Mouse (Mus musculus): ENCODE results near the gene Ccdc105.

The Ccdc105 gene

DNA sequence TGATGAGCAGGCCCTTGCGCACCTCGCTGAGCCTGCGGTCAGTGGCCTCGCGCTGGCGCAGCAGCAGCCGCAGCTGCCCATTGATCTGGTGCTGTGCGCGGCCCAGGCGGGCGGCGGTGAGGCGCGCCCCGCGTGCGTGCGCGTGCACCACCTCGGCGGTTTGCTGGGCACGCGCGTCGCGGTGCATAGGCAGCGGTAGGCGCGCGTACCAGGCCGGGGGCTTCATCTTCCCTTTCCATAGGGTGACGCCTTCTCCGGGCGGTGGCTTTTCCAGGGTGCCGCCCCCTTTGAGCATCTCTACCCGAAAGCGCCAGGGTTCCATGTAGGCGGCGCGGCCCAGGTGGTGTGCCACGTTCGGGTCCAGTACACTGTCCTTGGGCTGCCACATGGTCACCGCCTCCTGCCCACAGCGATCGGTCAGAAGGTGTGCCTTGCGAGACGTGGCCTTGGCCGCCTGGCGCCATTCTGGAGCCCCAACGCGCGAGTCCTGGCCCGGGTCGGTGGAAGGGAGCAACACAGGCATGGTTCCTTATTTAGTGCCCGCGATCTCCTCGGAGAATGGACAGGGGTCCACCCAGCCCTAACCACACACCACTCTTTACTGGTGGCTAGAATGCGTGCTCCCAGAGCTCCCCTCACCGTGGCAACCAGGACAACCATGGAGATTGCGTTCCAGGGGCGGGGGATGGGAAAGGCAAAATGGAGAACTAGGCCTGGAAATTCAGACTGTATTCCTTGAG is at the start of gene Ccdc105:
Ccdc105 (minus strand) TSS at position 614 of the 740 bp plus-strand sequence.
- DNase-seq = peak; percentile 59

DNA sequence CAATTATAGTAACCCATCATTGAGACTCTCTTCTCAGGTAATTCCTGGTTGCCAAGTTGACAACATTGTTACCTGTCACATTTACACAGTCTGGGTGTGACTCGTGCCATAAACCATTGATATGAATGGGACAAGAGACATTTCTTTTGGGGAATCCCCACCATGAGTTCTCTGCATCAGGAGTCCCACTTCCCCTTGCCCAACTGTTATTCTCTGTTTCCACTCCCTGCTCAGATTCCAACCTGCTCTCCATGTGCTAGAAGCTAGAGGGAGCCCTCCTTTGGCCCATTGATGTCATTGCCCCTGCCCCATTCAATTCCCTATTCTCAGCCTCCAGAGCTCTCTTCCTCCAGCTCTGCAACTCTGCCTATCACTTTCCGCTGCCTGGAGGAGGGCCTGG is 48.6 kb upstream of the Ccdc105 start:
- DNase-seq = no peak

DNA sequence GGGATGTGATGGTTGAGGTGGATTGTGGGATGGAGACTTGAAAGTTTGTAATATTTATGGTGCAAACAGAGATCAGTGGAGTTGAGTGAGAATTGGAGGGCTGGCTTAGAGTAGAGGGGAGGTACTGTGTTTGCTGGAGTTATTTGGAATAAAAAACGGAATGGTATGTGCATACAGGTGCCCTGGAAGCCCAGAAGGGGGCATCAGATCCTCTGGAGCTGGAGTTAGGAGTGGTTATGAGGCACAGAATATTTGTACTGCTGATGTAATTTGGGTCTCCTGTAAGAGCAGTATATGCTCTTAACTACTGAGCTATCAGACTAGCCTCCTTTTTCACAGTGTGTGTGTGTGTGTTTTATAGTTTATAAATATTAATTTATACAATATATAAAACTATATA is 37.7 kb upstream of the Ccdc105 start:
- DNase-seq = no peak

DNA sequence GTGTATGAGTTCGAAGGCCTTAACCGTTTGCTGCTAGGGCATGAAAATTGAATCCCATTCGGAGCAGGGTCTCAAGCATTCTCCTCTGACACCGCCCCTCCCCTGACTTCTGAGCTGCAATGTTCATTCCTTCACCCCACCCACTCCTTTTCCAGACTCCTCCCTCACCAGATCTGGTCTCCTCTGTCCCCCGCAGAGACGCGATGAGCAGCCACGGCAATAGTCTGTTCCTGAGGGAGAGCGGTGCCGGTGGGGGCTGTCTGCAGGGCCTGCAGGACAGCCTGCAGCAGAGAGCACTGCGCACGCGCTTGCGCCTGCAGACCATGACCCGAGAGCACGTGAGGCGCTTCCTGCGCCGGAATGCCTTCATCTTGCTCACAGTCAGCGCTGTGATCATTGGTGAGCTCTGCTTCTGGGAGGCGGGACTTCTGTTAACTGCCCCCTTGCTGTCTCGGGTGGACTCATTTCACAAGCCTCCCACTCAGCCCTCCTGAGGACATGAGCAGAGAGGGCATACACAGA is 34.8 kb upstream of the Ccdc105 start:
- DNase-seq = peak; percentile 80

DNA sequence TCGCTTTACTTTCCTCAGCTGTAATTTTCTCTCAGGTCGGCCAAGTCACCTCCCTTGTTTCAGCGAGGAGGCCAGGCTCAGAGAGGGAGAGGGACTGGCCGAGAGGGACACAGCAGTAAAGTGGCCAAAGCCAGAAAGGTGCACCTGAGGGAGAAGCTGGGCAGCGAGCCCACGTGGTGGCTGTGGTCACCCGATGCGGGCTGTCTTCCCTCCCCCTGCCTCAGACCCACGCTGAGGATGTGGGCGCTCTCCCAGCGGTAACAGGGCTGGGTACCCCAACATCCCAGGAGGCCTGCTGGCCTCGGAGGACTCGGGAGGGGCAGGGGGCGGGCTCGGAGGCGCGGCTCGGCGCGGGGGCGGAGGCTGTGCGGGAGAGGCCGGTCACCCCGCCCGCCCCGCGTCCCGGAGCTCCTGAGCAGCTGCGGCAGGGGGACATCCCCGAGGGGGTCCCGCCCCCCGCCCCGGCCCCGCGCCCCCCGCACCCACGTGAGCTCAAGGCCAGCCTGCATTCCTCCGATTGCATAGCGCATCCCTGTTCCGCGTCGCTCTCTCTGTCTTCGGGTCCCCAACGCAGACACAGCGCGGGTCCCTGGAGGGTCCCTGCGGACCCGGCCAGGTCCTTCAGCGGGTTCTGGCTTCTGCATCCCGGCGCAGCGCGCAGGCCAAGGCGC is 27.3 kb upstream of the Ccdc105 start, which contains the start of gene Slc1a6:
Slc1a6 (plus strand) TSS at position 516 of the 671 bp plus-strand sequence.
- DNase-seq = peak; percentile 47

DNA sequence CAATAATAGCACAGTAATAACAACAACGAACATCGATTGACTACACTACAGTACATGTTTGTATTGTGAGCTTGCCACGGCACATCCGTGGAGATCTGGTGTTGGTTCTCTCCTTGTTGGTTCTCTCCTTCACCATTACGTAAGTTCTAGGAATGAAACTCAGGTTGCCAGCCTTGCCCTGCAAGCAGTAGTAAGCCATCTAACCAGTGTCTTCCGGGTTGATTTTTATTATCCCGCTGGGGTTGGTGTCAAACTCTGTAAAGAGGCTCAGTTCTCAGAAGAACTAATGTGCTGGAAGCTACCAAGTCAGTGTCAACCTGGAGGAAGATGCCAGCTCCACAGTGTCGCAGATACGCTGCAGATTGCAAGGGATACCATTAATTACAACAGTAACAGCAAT is 26.7 kb upstream of the Ccdc105 start:
- no peak for DNase-seq

DNA sequence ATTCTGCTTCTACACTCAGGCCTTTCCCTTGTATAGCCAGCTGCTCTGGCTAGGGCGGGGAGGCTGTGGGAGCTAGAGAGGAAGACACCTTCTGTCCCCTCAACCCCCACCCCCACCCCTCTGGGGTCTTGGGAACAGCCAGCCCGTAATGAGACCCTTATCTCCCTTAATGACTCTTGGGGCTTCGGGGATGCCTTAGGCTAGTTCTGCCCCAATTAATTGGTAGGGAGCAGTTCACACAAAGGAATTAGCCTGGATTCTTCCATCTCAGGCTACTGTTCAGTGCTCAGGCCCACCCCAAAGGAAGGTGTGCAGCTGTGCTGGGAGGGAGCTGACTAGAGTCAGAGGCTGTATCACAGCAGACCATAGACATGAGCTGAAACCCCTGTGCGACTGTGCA is 23.0 kb upstream of the Ccdc105 start:
- DNase-seq = no peak

DNA sequence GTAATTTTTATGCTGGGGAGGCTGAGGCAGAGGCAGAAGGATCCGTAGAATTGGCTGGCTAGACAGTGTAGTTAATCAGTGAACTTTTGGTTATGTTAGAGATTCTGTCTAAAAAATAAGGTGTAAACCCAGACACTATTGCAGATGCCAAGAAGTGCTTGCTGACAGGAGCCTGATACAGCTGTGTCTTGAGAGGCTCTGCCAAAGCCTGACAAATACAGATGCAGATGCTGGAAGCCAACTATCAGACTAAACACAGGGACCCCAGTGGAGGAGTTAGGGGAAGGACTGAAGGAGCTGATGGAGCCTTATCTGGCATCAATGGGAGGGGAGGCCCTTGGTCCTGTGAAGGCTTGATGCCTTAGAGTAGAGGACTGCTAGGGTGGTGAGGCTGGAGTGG is 12.7 kb upstream of the Ccdc105 start:
- no peak for DNase-seq

DNA sequence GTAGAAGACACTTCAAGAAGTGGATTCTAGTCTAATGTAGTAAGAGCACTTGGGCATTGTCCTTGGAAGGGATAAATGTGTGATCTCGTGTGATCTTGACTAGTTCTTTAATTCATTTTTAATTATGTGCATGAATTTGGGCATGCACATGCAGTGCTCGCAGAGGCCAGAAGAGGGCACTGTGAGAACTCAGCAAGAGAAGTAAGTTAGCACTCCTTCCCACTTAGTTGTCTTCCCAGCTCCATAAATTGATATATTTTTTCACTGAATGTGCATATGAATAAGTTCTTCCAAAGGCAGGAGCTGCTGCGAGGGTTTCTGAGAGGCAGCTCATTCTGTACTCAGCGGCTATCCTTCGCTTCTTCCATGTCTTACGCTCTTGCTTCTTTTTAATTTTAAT is 3.2 kb upstream of the Ccdc105 start:
- peak; percentile 87 for DNase-seq

DNA sequence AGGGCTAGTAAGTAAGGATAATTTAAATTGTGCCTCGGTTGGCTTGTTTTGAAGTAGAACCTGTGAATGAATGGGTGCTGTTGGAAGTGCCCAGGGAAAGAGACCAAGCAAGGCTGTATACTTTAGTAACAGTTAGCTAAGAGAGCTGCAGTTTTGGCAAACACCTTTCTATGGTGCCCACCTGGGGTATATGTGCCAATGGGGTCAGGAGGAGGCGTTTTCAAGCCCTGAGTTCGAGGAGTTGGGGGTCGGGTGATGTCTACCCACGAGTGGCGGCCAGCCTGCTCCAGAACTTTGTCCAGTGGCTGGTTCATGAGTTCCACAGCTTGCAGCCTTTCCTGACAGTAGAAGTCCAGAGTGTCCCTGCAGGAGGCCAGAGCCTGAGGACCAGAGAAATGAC is 3.9 kb downstream of the Ccdc105 start:
- no peak for DNase-seq

DNA sequence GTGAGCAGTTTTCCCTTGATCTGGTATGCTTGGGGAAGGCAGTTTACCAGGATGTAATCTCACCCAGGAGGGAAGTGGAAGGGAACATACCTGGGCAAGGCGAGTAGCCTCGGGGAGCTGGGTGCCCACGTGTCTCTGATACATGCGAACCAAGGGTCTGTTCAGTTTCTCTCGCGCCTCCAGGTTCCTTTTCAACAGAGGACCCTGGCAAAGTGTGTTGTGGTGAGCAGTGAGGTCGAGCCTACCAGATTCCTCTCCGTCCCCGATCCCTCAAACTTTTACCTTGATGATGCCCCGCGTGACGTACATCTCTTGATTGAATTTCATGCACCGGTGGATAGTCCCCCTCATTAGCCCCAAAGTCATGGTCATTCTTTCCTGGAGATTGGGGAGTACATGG is 4.7 kb downstream of the Ccdc105 start:
- DNase-seq = no peak

DNA sequence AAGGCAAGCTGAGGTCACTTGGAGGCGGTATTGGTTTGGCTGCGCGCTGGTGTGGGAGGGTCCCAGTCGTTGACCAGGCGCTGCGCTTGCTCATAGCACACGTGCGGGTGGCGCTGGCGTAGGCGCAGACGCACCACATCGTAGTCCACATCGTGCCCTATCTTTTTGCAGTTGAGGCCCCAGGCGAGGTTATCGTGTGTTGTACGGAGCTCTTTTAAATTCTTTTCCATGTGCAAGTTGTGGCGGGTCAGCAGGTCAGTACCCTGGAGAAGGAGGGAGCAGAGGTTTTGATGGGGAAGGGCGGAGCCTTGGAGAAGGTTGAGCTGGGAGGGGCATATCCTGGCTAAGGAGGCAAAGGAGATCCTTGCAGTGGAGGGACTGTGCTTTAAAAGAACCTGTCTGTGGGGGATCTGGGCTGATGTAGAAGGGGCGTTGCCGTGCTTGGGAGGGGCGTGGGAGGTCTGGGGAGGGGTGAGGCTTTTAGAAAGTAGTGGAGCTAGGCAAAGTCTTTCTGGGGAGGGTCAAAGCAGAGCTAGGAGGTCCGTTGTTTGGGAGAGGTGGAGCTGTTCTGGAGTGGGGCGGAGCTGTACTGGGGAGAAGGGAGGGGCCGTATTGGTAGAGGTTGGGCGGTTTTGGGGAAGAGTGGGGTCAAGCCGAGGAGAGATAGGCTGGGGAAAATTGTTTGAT is 5.7 kb downstream of the Ccdc105 start:
- peak; percentile 14 for DNase-seq

DNA sequence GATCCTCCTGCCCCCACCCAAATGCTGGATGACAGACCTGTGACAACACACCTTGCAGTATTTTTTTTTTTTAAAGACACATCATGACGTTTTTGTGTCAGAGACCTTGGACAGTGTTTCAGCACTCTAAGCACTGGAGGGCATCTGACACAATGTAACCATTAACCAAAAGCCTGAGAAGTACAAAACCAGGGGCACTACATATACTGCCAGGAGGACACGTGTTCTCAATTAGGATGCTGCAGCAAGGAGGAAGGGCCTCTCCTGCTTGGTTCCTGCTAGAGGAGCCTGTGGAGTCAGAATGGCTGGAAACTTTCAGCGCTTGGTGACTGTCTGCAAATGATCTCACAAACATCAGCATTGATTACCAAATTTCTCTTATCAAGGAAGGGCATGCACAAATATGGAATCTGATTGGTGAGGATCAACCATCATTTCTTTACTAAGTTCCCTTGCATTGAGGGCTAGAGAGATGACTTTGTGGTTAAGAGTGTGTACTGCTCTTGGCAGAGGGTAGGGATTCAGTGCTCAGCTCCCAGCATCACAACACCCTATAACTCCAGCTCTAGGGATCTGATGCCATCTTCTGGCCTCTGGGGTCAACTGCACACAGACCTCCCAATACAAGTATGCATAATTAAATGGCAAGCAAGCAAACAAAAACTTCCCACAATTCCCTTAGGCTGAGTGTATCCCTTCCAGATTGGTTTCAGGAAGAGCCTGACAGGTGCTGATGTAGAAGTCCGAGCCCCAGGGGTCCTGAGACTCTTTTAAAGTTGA is 7.2 kb downstream of the Ccdc105 start:
- peak; percentile 11 for DNase-seq

DNA sequence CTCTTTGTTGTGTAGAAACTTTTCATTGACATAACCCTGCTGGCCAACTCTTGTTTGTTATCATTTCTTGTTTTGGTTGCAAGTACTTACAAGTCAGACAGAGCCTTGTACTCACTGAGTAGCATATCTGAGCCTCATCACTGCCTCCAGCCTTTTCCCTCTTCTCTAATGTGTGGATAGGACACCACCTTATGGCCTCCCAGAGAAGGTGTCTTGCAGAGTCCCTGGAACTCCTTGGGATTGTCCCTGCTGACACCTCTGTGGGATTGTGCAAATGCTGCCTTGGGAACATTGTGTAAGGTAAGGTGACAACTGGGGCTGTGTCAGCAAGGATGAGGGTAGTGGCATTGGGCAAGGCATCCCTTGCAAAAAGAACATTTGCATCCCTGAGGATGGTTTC is 9.1 kb downstream of the Ccdc105 start:
- DNase-seq = no peak

DNA sequence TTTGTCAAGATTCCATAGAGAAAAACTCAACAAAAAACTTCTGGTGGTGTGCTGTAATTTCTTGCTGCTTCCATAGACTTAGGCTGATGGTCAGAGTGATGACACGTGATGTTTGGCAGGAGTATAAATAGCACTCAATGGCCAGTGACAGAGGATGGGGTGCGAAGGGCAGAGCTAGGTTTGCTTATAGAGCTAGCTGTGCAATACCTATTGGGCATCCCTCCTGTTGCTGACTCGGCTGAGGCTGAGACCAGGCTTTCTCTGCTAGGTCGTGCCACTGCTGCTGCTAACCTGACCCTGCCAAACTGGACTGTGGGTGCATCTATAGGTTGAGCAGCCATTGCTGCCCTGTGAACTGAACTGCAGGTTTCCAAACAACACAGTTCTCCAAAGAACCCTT is 13.0 kb downstream of the Ccdc105 start:
- no peak for DNase-seq

DNA sequence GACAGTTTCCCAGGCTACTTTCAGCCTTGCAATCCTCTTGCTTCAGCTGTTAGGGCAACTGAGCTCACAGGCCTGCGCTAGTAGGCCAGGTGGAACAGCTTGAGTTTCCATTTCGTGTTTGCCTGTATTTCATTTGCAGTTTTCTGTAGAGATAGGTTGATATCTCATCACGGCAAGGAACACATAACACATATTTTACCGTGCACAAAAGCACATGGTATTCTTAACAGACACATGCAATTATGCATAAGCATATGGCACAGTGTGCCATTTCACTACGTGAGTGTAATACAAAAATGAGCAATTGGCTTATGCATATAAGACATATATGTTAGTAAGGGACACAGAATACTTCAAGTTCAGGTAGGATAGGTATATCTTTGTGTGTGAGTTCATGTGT is 25.0 kb downstream of the Ccdc105 start:
- no peak for DNase-seq

DNA sequence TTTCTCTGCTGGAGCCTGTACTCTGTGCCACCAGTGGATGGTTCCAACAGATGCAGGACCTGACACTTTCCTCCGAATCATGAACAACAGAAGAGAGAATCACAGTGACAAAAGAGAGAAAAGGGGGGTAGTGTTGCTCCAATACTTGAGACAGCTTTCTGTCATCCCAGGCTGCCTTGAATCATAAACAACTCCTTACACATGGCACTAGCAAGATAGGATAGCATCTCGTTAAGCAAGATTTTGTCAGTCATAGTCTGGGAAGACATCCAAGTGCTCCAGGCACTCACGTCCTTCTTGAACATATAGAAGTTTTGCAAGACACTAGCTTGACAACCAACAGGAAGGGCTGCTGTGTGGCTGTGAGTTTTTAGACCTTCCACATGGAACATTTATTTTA is 25.8 kb downstream of the Ccdc105 start:
- DNase-seq = no peak

DNA sequence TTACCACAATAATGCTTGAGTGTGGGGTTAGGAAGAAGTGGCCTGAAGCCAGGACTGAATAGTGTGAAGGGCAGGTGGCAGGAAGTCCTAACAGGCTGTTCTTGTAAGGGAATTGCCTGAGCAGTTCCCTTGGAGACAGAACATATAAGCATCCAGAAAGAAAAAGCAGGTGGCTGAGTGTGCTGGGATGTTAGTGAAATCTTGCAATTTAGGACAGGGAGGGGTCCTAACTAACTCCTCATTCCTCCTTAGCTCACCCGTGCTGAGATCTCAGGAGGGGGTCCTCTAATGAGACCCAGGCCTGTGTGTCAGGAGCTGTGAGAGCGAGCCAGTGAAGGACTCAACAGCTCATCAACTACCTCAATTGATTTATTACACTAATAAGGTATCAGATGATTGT is 29.4 kb downstream of the Ccdc105 start:
- no peak for DNase-seq

DNA sequence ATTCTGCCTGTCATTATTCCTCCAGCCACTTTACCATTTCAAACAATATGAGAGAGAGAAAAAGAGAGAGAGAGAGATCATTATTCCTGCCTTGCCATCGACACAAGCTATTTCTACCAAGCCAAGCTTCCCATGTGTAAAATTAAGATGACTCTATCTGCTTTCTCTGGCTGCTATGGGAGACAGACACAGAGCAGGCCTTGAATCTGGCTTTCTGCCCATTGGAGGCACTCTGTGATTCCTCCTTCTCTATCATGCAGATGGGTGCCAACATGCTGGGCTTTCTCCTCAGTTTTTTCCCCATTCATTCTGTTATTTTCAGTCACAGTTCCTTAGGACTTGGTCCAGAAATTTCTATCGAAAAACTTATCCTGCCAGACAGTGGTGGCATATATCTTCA is 30.2 kb downstream of the Ccdc105 start:
- DNase-seq = no peak

DNA sequence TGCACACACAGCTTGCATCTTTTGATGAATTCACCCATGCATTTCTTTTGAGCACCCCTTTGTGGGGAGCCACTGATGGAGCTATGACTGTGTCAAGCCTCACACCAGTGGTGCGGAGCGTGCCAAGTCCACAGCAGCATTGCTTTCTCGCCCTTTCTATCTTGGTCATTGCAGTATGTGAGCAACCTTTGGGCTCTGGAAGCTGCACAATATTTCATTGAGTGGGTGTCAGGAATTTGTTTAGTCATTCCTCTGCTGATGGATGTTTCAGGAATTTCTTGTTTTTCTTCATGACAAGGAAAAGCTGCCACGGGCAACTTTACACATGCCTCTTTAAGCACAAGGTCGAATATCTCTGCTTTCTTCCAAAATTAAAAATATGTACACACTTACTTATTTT is 30.8 kb downstream of the Ccdc105 start:
- no peak for DNase-seq

DNA sequence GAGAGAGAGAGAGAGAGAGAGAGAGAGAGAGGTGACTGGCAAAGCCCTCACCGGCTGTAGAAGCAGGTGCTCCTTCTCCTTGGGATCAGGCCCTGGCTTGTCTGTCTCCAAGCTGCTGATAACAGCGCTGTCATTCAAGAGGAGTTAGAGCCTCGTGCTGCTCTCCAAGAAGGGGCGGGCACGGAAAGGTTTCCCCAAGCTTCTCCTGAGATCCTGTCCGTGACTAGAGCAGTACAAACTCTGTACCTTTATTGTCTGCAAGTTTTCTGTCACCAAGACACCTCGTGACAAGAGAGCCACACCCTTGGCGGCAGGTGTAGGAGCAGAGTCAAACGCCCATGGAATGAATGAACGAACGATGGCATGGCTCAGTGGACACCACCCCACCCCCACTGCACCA is 34.8 kb downstream of the Ccdc105 start, which contains the start of gene Casp14:
Casp14 (minus strand) TSS at position 239 of the 400 bp plus-strand sequence.
- no peak for DNase-seq

DNA sequence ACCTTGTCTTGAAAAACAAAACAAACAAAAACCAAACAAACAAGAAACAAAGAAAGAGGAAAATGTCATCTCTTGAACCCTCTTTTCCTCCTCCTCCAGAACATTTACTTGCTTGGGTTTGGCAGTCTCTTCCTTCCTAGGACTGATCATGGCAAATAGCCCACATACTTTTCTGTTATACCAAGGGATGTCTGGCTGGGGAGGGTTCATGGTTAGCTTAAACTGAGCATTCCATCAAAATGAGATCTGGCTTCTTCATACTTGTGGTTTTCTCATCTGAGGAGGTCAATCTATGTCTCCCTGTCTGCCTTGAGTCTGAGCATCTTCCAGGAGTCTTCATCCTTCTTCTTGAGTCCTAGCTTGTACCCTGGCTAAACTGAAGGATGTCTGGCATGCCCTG is 36.6 kb downstream of the Ccdc105 start:
- DNase-seq = no peak

DNA sequence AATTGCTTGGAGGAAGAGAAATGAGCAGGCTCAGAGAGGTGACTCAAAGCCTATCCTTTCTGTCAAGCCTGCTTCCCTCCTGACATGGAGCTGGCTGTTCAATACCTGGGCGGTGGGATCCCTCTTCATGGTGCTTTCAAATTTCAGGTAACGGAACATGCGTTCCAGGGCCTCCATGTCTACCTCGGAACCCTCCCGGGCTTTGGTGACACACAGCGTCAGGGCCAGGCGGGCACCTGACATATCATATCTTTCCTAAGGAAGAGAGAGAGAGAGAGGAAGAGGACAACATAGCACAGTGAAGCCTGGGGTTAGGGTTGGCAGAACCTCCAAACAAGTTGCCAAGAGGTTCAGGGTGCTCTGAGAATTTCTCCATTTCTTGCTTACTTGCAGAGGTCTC is 37.7 kb downstream of the Ccdc105 start:
- DNase-seq = no peak

All from kidney, postnatal 10 days (tissue).